Mouse (Mus musculus) cerebellum, adult (tissue): Measurements from ENCODE around the gene Prkce.

Source experiments
- ATAC-seq: cut with Nextera tagmentation; 2 replicates; pipeline ENCODE4 v1.9.2; 2017; ENCODE audit warnings: mild to moderate bottlenecking, moderate library complexity, mixed read lengths; ENCODE audit not compliant: insufficient number of reproducible peaks, low FRiP score, low TSS enrichment

The Prkce gene

GRCm38 (mm10) chr17:86170164-86170958, 2.8 kb downstream of the Prkce start:
- ATAC-seq = no peak

- ATAC-seq = no peak
Observed at GRCm38 (mm10) chr17:86175516-86175915, 7.9 kb downstream of the Prkce start.

GRCm38 (mm10) chr17:86176722-86177121, 9.1 kb downstream of the Prkce start:
- ATAC-seq = no peak

GRCm38 (mm10) chr17:86183788-86184187, 16.2 kb downstream of the Prkce start:
- ATAC-seq = peak; percentile 58; the same call in 1 of the 2 replicates

GRCm38 (mm10) chr17:86184552-86185209, 17.1 kb downstream of the Prkce start:
- ATAC-seq = no peak

GRCm38 (mm10) chr17:86185584-86185983, 18.0 kb downstream of the Prkce start:
- no peak for ATAC-seq

GRCm38 (mm10) chr17:86187777-86188176, 20.2 kb downstream of the Prkce start:
- ATAC-seq = no peak

GRCm38 (mm10) chr17:86193979-86194378, 26.4 kb downstream of the Prkce start:
- no peak for ATAC-seq

GRCm38 (mm10) chr17:86194921-86195320, 27.3 kb downstream of the Prkce start:
- no peak for ATAC-seq

GRCm38 (mm10) chr17:86198496-86199465, 31.2 kb downstream of the Prkce start:
- no peak for ATAC-seq

GRCm38 (mm10) chr17:86201981-86202380, 34.4 kb downstream of the Prkce start:
- no peak for ATAC-seq

- no peak for ATAC-seq
Observed at GRCm38 (mm10) chr17:86202972-86203371, 35.4 kb downstream of the Prkce start.

- no peak for ATAC-seq
Observed at GRCm38 (mm10) chr17:86203531-86204450, 36.2 kb downstream of the Prkce start.

GRCm38 (mm10) chr17:86206289-86206688, 38.7 kb downstream of the Prkce start:
- ATAC-seq = no peak

- ATAC-seq = no peak
Observed at GRCm38 (mm10) chr17:86208057-86208820, 40.7 kb downstream of the Prkce start.

- ATAC-seq = no peak
Observed at GRCm38 (mm10) chr17:86208821-86209186, 41.2 kb downstream of the Prkce start.

- ATAC-seq = peak; percentile 62; the same call in 1 of the 2 replicates
Observed at GRCm38 (mm10) chr17:86209680-86210251, 42.2 kb downstream of the Prkce start.

GRCm38 (mm10) chr17:86212204-86212603, 44.6 kb downstream of the Prkce start:
- ATAC-seq = no peak

GRCm38 (mm10) chr17:86214285-86214684, 46.7 kb downstream of the Prkce start:
- ATAC-seq = no peak
